Mouse (Mus musculus): ENCODE measurements around the gene Plod1. TPM values are rescaled to one million over a fixed set of nuclear protein-coding genes. Genes with fewer than 3 reads are reported as not detected.
A peak's percentile ranks its signal among the peaks of the same experiment; 100 is the strongest.

The Plod1 gene
- polyA plus RNA-seq, 1 experiment from 2014 or later = 40.8 TPM

- Histone ChIP-seq H3K27me3 (ENCODE audit: insufficient read depth, poor library complexity, severe bottlenecking) (0 out of 2 replicates have a peak, but pooled peaks cover 4% of the 10 kb centered on the region), H3K9me3 (no peaks in the 10 kb centered on the region), H3K4me3 (no peak overlapping the region), H3K4me1 (peaks cover 41% of the 10 kb centered on the region), H3K36me3 (peaks cover 30% of the 10 kb centered on the region), H3K27ac (no peak overlapping the region)
- WGBS = 44% methylated on average over 3 of the region's 3 CpGs
- no peak for DNase-seq (ENCODE audit: low spot score)
Measured at GRCm38 (mm10) chr4:147934134-147934533, 2.4 kb downstream of the Plod1 start.

GRCm38 (mm10) chr4:147930946-147931345 is 5.6 kb downstream of the Plod1 start:
- H3K9me3 ChIP-seq = no peaks in the 10 kb centered on the region
- peaks cover 39% of the 10 kb centered on the region for H3K4me1 ChIP-seq
- no peaks in the 10 kb centered on the region for H3K27me3 ChIP-seq (ENCODE audit: insufficient read depth, poor library complexity, severe bottlenecking)
- 93% methylated on average over 14 of the region's 14 CpGs for WGBS
- H3K36me3 ChIP-seq = peaks cover 50% of the 10 kb centered on the region
- H3K27ac ChIP-seq = no peak overlapping the region
- no peak overlapping the region for H3K4me3 ChIP-seq
- no peak for DNase-seq (ENCODE audit: low spot score)

GRCm38 (mm10) chr4:147928540-147928939 is 8.0 kb downstream of the Plod1 start:
- peaks cover 20% of the 10 kb centered on the region for H3K4me1 ChIP-seq
- no peaks in the 10 kb centered on the region for H3K27me3 ChIP-seq (ENCODE audit: insufficient read depth, poor library complexity, severe bottlenecking)
- H3K9me3 ChIP-seq = no peaks in the 10 kb centered on the region
- peaks cover 74% of the 10 kb centered on the region for H3K36me3 ChIP-seq
- no peak overlapping the region for H3K4me3 ChIP-seq
- H3K27ac ChIP-seq = 0 out of 2 replicates have a peak overlapping the region, but pooled peaks have one; percentile 36
- DNase-seq (ENCODE audit: low spot score) = no peak
- 81% methylated on average over 7 of the region's 7 CpGs for WGBS

GRCm38 (mm10) chr4:147928136-147928535 is 8.4 kb downstream of the Plod1 start:
- DNase-seq (ENCODE audit: low spot score) = no peak
- Histone ChIP-seq H3K4me1 (peaks cover 16% of the 10 kb centered on the region), H3K27ac (0 out of 2 replicates have a peak overlapping the region, but pooled peaks have one; percentile 36), H3K4me3 (no peak overlapping the region), H3K9me3 (no peaks in the 10 kb centered on the region), H3K27me3 (ENCODE audit: insufficient read depth, poor library complexity, severe bottlenecking) (no peaks in the 10 kb centered on the region), H3K36me3 (peaks cover 78% of the 10 kb centered on the region)
- WGBS = 18% methylated on average over 9 of the region's 9 CpGs

GRCm38 (mm10) chr4:147927705-147928104 is 8.9 kb downstream of the Plod1 start:
- DNase-seq (ENCODE audit: low spot score) = no peak
- no peak overlapping the region for H3K4me3 ChIP-seq
- H3K4me1 ChIP-seq = peaks cover 11% of the 10 kb centered on the region
- H3K27ac ChIP-seq = peak overlapping the region; percentile 36; the same call in 1 of the 2 replicates
- no peaks in the 10 kb centered on the region for H3K9me3 ChIP-seq
- 24% methylated on average over 8 of the region's 8 CpGs for WGBS
- no peaks in the 10 kb centered on the region for H3K27me3 ChIP-seq (ENCODE audit: insufficient read depth, poor library complexity, severe bottlenecking)
- peaks cover 82% of the 10 kb centered on the region for H3K36me3 ChIP-seq

GRCm38 (mm10) chr4:147922341-147922740 is 14.2 kb downstream of the Plod1 start:
- Histone ChIP-seq H3K9me3 (no peaks in the 10 kb centered on the region), H3K27ac (no peak overlapping the region), H3K27me3 (ENCODE audit: insufficient read depth, poor library complexity, severe bottlenecking) (no peaks in the 10 kb centered on the region), H3K4me1 (peaks cover 13% of the 10 kb centered on the region), H3K4me3 (no peak overlapping the region), H3K36me3 (peaks cover 79% of the 10 kb centered on the region)
- WGBS = 80% methylated on average over 11 of the region's 11 CpGs
- no peak for DNase-seq (ENCODE audit: low spot score)

GRCm38 (mm10) chr4:147920973-147921372 is 15.6 kb downstream of the Plod1 start:
- Histone ChIP-seq H3K4me1 (peaks cover 16% of the 10 kb centered on the region), H3K9me3 (no peaks in the 10 kb centered on the region), H3K27me3 (ENCODE audit: insufficient read depth, poor library complexity, severe bottlenecking) (no peaks in the 10 kb centered on the region), H3K4me3 (no peak overlapping the region), H3K27ac (no peak overlapping the region), H3K36me3 (peaks cover 79% of the 10 kb centered on the region)
- 33% methylated on average over 10 of the region's 10 CpGs for WGBS
- no peak for DNase-seq (ENCODE audit: low spot score)

GRCm38 (mm10) chr4:147918459-147919121 is 18.0 kb downstream of the Plod1 start:
- 55% methylated on average over 7 of the region's 7 CpGs for WGBS
- H3K4me1 ChIP-seq = peaks cover 16% of the 10 kb centered on the region
- peaks cover 73% of the 10 kb centered on the region for H3K36me3 ChIP-seq
- no peaks in the 10 kb centered on the region for H3K27me3 ChIP-seq (ENCODE audit: insufficient read depth, poor library complexity, severe bottlenecking)
- no peak overlapping the region for H3K4me3 ChIP-seq
- H3K9me3 ChIP-seq = no peaks in the 10 kb centered on the region
- DNase-seq (ENCODE audit: low spot score) = no peak
- no peak overlapping the region for H3K27ac ChIP-seq

- H3K4me3 ChIP-seq = no peak overlapping the region
- WGBS = 89% methylated on average over 5 of the region's 5 CpGs
- no peak overlapping the region for H3K27ac ChIP-seq
- H3K4me1 ChIP-seq = peaks cover 8% of the 10 kb centered on the region
- H3K9me3 ChIP-seq = no peaks in the 10 kb centered on the region
- peaks cover 37% of the 10 kb centered on the region for H3K36me3 ChIP-seq
- no peaks in the 10 kb centered on the region for H3K27me3 ChIP-seq (ENCODE audit: insufficient read depth, poor library complexity, severe bottlenecking)
- no peak for DNase-seq (ENCODE audit: low spot score)
Measured at GRCm38 (mm10) chr4:147909486-147909885, 27.1 kb downstream of the Plod1 start.

- Histone ChIP-seq H3K4me3 (no peak overlapping the region), H3K9me3 (no peaks in the 10 kb centered on the region), H3K27me3 (ENCODE audit: insufficient read depth, poor library complexity, severe bottlenecking) (no peaks in the 10 kb centered on the region), H3K4me1 (peaks cover 15% of the 10 kb centered on the region), H3K36me3 (peaks cover 35% of the 10 kb centered on the region), H3K27ac (no peak overlapping the region)
- DNase-seq (ENCODE audit: low spot score) = no peak
- 79% methylated on average over 5 of the region's 5 CpGs for WGBS
Measured at GRCm38 (mm10) chr4:147906230-147906629, 30.3 kb downstream of the Plod1 start.

GRCm38 (mm10) chr4:147905090-147905659 is 31.4 kb downstream of the Plod1 start:
- DNase-seq (ENCODE audit: low spot score) = no peak
- Histone ChIP-seq H3K4me3 (peak overlapping the region; percentile 93), H3K27ac (peak overlapping the region; percentile 100), H3K27me3 (ENCODE audit: insufficient read depth, poor library complexity, severe bottlenecking) (no peaks in the 10 kb centered on the region), H3K9me3 (no peaks in the 10 kb centered on the region), H3K4me1 (peaks cover 24% of the 10 kb centered on the region), H3K36me3 (peaks cover 36% of the 10 kb centered on the region)
- WGBS = 2% methylated on average over 8 of the region's 8 CpGs

GRCm38 (mm10) chr4:147904313-147905089 is 32.1 kb downstream of the Plod1 start, which contains the start of gene Mfn2:
Gene Mfn2, minus strand, starts transcription at chr4:147904704.
- peaks cover 36% of the 10 kb centered on the region for H3K36me3 ChIP-seq
- H3K9me3 ChIP-seq = no peaks in the 10 kb centered on the region
- no peaks in the 10 kb centered on the region for H3K27me3 ChIP-seq (ENCODE audit: insufficient read depth, poor library complexity, severe bottlenecking)
- DNase-seq (ENCODE audit: low spot score) = peak; percentile 97
- under 1% methylated on average over 57 of the region's 59 CpGs for WGBS
- H3K4me3 ChIP-seq = peak within 1 kb of the TSS; percentile 93
- H3K27ac ChIP-seq = peak within 1 kb of the TSS; percentile 100
- peaks cover 27% of the 10 kb centered on the region for H3K4me1 ChIP-seq

GRCm38 (mm10) chr4:147903601-147904000 is 33.0 kb downstream of the Plod1 start:
- Histone ChIP-seq H3K27me3 (ENCODE audit: insufficient read depth, poor library complexity, severe bottlenecking) (no peaks in the 10 kb centered on the region), H3K27ac (peak overlapping the region; percentile 100), H3K36me3 (peaks cover 42% of the 10 kb centered on the region), H3K4me1 (peaks cover 31% of the 10 kb centered on the region), H3K4me3 (peak overlapping the region; percentile 93), H3K9me3 (no peaks in the 10 kb centered on the region)
- 73% methylated on average over 3 of the region's 3 CpGs for WGBS
- no peak for DNase-seq (ENCODE audit: low spot score)

Data from heart, embryonic 10.5 days (tissue).